In the genomic region with DNA sequence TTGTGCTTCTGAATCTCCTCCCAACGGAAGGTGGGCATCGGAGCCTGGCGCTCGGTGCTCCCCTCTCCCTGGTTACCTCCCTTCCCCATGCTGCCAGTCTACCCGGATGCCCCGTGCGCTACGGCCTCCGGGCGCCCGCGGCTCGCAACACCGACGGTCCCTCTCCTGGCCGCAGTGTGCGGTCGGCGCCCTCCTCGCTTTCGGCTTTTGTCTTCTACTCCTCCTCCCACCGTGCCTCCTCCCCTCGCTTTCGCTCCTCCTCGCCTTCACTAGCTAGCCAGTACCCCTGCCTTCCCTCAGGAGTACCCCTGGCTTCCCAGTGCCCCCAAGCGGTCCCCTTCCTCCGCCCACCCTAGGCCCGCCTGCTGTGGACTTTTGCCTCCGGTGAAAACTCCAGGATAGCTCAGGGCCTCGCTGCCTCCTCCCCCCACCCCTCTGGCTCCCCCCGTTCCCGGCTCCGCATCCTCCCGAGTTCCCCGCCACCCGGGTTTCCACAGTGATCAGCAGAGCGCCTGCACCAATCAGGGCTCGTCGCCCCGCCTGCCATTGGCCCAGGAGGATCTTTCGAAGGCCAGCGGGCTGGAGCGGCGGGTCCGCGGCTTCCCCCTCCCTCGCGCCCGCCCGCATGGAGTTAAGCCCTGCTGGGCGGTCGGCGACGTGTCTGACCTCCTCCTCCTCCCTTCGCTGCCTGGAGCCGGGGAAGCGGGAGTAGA, we compare ENCODE assay signal across 8 mouse cellular contexts. TPM values are rescaled to one million over a fixed set of nuclear protein-coding genes. Genes with fewer than 3 reads are reported as not detected.
DNase-seq lines count a peak whose midpoint lies in the region; ATAC-seq and TF ChIP-seq lines count a peak whose summit lies in the region.

A gene (minus strand): TSS at position 406 of the 713 bp plus-strand sequence.

- peak within 1 kb of the TSS; percentile 59 for H3K4me3 ChIP-seq in embryonic fibroblast, embryonic 13.5 days (ENCODE audit: insufficient read depth, low read length)
- H3K4me3 ChIP-seq in heart, embryonic 10.5 days, result peak within 1 kb of the TSS; percentile 86
- H3K4me3 ChIP-seq in kidney, embryonic 16.5 days (ENCODE audit: low read length), result peak within 1 kb of the TSS; percentile 78
- peak within 1 kb of the TSS; percentile 90 for H3K4me3 ChIP-seq in myocyte
- H3K4me3 ChIP-seq in stomach, embryonic 14.5 days (ENCODE audit: low read depth, low read length), result peak within 1 kb of the TSS; percentile 61

- TF ChIP-seq CTCF in embryonic fibroblast, embryonic 13.5 days (IDR thresholded peaks at IDR 0.05; ENCODE audit: borderline replicate concordance, insufficient read depth, low read length), result no peak

- peaks cover 6% of the 10 kb centered on the region for H3K4me1 ChIP-seq in embryonic fibroblast, embryonic 13.5 days (ENCODE audit: control insufficient read depth, insufficient read depth, low read length)
- H3K4me1 ChIP-seq in heart, embryonic 10.5 days, result peaks cover 23% of the 10 kb centered on the region
- H3K4me1 ChIP-seq in kidney, embryonic 16.5 days (ENCODE audit: insufficient read depth, low read length), result peaks cover 19% of the 10 kb centered on the region
- no peaks in the 10 kb centered on the region; the same call in 1 of the 2 replicates for H3K4me1 ChIP-seq in stomach, embryonic 14.5 days (ENCODE audit: control insufficient read depth, insufficient read depth, low read length)

- peak; percentile 98 for TF ChIP-seq POLR2A in embryonic fibroblast, embryonic 13.5 days (IDR thresholded peaks at IDR 0.05; ENCODE audit: low read depth, low read length)
- peak; percentile 100 for TF ChIP-seq POLR2A in myocyte (IDR thresholded peaks at IDR 0.05; ENCODE audit: insufficient read length, low read depth)

- DNase-seq in CD4-positive, CD25-positive, alpha-beta regulatory T cell, adult 2 months (ENCODE audit: low read depth, low spot score), result peak; percentile 7
- peak; percentile 98 for DNase-seq in heart, embryonic 10.5 days (ENCODE audit: low spot score)
- peak; percentile 91 for DNase-seq in liver

- peaks cover 42% of the 10 kb centered on the region for H3K79me2 ChIP-seq in myocyte (ENCODE audit: control insufficient read depth, insufficient read depth)

- H3K36me3 ChIP-seq in heart, embryonic 10.5 days, result peaks cover 9% of the 10 kb centered on the region; the same call in 1 of the 2 replicates
- no peaks in the 10 kb centered on the region; the same call in 1 of the 2 replicates for H3K36me3 ChIP-seq in kidney, embryonic 16.5 days (ENCODE audit: insufficient read depth, low read length)
- H3K36me3 ChIP-seq in myocyte (ENCODE audit: control insufficient read depth, insufficient read depth), result peaks cover 3% of the 10 kb centered on the region
- peaks cover 2% of the 10 kb centered on the region; the same call in 1 of the 2 replicates for H3K36me3 ChIP-seq in stomach, embryonic 14.5 days (ENCODE audit: control insufficient read depth, insufficient read depth, low read length)

- peak within 1 kb of the TSS; percentile 85 for H3K9ac ChIP-seq in kidney, embryonic 16.5 days (replicated peaks; ENCODE audit: low read length)
- H3K9ac ChIP-seq in stomach, embryonic 14.5 days (replicated peaks; ENCODE audit: low read depth, low read length), result peak within 1 kb of the TSS; percentile 66

- ATAC-seq in CD4-positive, CD25-positive, alpha-beta regulatory T cell, adult 4 months, result no peak
- peak; percentile 96 for ATAC-seq in kidney, embryonic 16.5 days (ENCODE audit: low FRiP score, low TSS enrichment)
- ATAC-seq in stomach, embryonic 14.5 days (ENCODE audit: insufficient number of reproducible peaks, insufficient read depth, low FRiP score, low read depth), result peak; percentile 95

- H3K27ac ChIP-seq in embryonic fibroblast, embryonic 13.5 days (ENCODE audit: insufficient read depth, low read length), result peak within 1 kb of the TSS; percentile 74
- peak within 1 kb of the TSS; percentile 96 for H3K27ac ChIP-seq in heart, embryonic 10.5 days
- peak within 1 kb of the TSS; percentile 93 for H3K27ac ChIP-seq in kidney, embryonic 16.5 days (ENCODE audit: low read length)
- peak within 1 kb of the TSS; percentile 89 for H3K27ac ChIP-seq in stomach, embryonic 14.5 days (ENCODE audit: low read length)

- H3K9me3 ChIP-seq in heart, embryonic 10.5 days, result no peaks in the 10 kb centered on the region
- no peaks in the 10 kb centered on the region for H3K9me3 ChIP-seq in kidney, embryonic 16.5 days (ENCODE audit: low read length)
- H3K9me3 ChIP-seq in stomach, embryonic 14.5 days (ENCODE audit: control insufficient read depth, low read depth, low read length), result no peaks in the 10 kb centered on the region

- H3ac ChIP-seq in myocyte (ENCODE audit: control insufficient read depth, insufficient read length), result peak within 1 kb of the TSS; percentile 44

- 1% methylated on average over 56 of the region's 57 CpGs for WGBS in heart, embryonic 10.5 days
- WGBS in kidney, embryonic 16.5 days, result under 1% methylated on average over 53 of the region's 57 CpGs
- WGBS in stomach, embryonic 14.5 days, result under 1% methylated on average over 54 of the region's 57 CpGs

- H3K4me2 ChIP-seq in kidney, embryonic 16.5 days (replicated peaks; ENCODE audit: low read depth, low read length), result peak within 1 kb of the TSS; percentile 75
- peak within 1 kb of the TSS; percentile 85 for H3K4me2 ChIP-seq in myocyte (ENCODE audit: low read depth)
- H3K4me2 ChIP-seq in stomach, embryonic 14.5 days (replicated peaks; ENCODE audit: low read depth, low read length), result peak within 1 kb of the TSS; percentile 78

- no peaks in the 10 kb centered on the region for H3K27me3 ChIP-seq in heart, embryonic 10.5 days (ENCODE audit: insufficient read depth, poor library complexity, severe bottlenecking)
- H3K27me3 ChIP-seq in kidney, embryonic 16.5 days (ENCODE audit: insufficient read depth, low read length), result no peaks in the 10 kb centered on the region
- no peaks in the 10 kb centered on the region for H3K27me3 ChIP-seq in myocyte (ENCODE audit: control insufficient read depth, insufficient read depth, insufficient read length)
- no peaks in the 10 kb centered on the region for H3K27me3 ChIP-seq in stomach, embryonic 14.5 days (ENCODE audit: control insufficient read depth, insufficient read depth, low read length)

TF ChIP-seq in myocyte, 11 proteins besides CTCF, POLR2A, EP300 and RAD21:
- TF ChIP-seq MYOD1 (IDR thresholded peaks at IDR 0.05; ENCODE audit: control insufficient read depth in 1 of 3, insufficient read length in 2 of 3, low read depth in 2 of 3) (peak in 1 of 3 experiments; percentile 20), REST (IDR thresholded peaks at IDR 0.05; ENCODE audit: insufficient read depth, insufficient read length) (no peak), TCF12 (IDR thresholded peaks at IDR 0.05; ENCODE audit: insufficient read depth, poor library complexity, severe bottlenecking) (no peak), USF1 (IDR thresholded peaks at IDR 0.05; ENCODE audit: low read depth) (no peak), POLR2AphosphoS2 (IDR thresholded peaks at IDR 0.05; ENCODE audit: insufficient read length, low read depth) (peak; percentile 97), SRF (IDR thresholded peaks at IDR 0.05; ENCODE audit: control insufficient read depth, insufficient read length, low read depth) (no peak), E2F4 (IDR thresholded peaks at IDR 0.05; ENCODE audit: insufficient read depth) (peak; percentile 66)

RNA-seq across cellular contexts. Expression of the gene that starts here (rescaled TPM):
- under 1 TPM in 1 of 2 experiments, not detected in 1; 0.34 TPM for polyA plus RNA-seq in CD4-positive, CD25-positive, alpha-beta regulatory T cell, adult 4 months (2017; shearing (Covaris generic))
- polyA plus RNA-seq in embryonic fibroblast, embryonic 13.5 days (2011; ENCODE audit: insufficient read length, low read depth, missing spikeins), result 83.8 and 86.3 TPM in 2 replicates
- 72.7 and 87.6 TPM in 2 replicates for polyA plus RNA-seq in heart, embryonic 10.5 days (2016; fragmentation: Nextera tagmentation; extraction: Ambion mirVana)
- polyA plus RNA-seq in kidney, embryonic 16.5 days (2015; fragmentation: Nextera tagmentation; extraction: Ambion mirVana), result 76.1 and 85.9 TPM in 2 replicates
- 157 TPM for polyA plus RNA-seq in myocyte (2012; fragmentation: generic; extraction: Trizol)
- polyA plus RNA-seq in stomach, embryonic 14.5 days (2014; fragmentation: Nextera tagmentation; extraction: Ambion mirVana), result 49.1 and 54.5 TPM in 2 replicates

Comparison
In these comparisons a context has a peak if more than half of its experiments do, and no peak if none do; other contexts are left out.
1. RNA of the gene that starts here (polyA plus RNA-seq): 157 TPM in myocyte (single experiment), 72.7 to 87.6 TPM in heart, embryonic 10.5 days, 83.8 to 86.3 TPM in embryonic fibroblast, embryonic 13.5 days, 76.1 to 85.9 TPM in kidney, embryonic 16.5 days and 49.1 to 54.5 TPM in stomach, embryonic 14.5 days; 0.34 TPM in CD4-positive, CD25-positive, alpha-beta regulatory T cell, adult 4 months; every median in the first group is over 10 times any median in the second.
2. DNase-seq: peak in every context shown above with its lines; median percentile 98 in heart, embryonic 10.5 days; 91 in liver; 7 in CD4-positive, CD25-positive, alpha-beta regulatory T cell, adult 2 months.
3. Peak in every context shown above with its lines, with median percentiles within 50 percentile points of each other: H3K27ac ChIP-seq, H3K4me3 ChIP-seq and H3K4me2 ChIP-seq.